Mouse (Mus musculus) CH12F3 (cell line): ENCODE data around the gene Akna.

Experiments
- in situ Hi-C: fragments of 300-500 bp; cut with MboI; formaldehyde crosslinking; loops from 2 replicates; pipeline ENCODE4 v1.14.3; 2020; ENCODE audit warnings: low sequenced_read_pairs

Gene Akna

DNA sequence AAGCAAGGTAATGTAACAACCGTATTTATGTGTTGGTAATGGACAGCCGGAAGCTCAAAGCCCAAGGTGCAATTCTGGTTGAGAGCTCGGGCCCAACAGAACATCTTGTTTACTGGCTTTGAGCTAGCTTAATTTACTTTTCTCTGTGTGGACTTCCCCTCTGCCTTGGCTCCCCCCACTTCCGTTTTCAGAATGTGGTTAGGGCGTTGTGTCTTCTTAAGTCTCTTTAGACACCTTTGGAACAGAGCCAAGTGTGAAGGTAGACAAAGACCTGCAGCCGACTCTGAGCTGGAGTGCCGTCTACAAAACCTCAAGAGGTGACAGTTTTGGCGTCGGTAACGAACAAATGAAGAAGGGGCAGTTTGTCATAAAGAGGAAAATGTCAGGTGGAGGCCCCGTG lies 17.4 kb downstream of the Akna start:
- in situ Hi-C loops: no loop called here

DNA sequence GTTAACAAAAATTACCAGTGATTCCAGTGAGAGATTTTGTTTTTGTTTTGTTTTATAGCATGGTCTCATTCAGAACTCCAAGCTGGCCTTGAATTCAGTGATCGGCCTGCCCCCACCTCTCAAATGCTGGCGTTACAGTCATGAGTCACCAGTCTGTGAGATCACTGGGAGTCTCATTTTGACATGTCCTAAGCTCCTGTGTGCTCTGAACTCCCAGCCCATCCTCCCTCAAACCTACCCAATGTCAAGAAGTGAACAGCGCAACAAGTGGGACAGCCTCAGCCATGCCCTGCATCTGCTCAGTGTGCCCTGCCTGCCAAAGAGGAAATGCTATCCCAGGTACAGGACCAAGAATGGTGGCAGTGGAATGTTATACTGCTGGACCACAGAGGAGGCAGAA lies 17.9 kb downstream of the Akna start:
- in situ Hi-C loops: no loop called here

DNA sequence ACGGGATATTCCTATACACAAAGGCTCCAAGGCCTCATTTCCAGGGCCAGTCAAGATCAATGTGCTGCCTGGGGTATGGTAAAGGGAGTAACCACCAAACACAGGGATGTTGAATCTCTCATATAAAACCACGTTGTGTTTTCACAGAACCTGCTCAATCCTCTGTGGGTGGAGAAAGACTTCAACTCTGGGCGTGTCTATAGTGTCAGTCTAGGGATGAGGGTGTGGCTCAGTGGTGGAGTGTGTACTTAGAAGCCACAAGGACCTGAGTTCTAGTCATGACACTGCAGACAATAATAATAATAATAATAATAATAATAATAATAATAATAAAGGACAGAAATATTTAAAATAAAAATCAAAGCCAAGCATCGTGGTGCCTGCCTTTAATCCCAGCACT lies 18.9 kb downstream of the Akna start:
- in situ Hi-C loops: no loop called here

DNA sequence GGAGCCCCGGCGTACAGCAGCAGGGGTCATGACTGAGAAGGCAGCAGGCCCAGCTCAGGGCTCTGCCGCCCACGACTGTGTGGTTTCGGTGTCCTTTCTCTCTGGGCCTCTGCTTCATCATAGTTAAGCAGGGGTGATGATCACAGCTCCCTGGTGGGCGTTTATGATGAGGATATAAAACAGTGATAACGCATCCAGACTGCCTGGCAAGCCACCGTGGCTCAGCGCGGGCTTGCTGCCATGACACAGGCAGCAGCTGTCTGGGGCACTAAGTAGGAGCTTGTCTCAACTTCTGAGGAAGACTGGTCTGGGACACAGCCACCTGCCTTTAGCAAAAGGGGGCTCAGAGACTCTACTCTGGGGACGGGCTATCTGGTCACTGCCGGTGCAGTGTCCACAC lies 19.7 kb downstream of the Akna start:
- in situ Hi-C loops: no loop called here

DNA sequence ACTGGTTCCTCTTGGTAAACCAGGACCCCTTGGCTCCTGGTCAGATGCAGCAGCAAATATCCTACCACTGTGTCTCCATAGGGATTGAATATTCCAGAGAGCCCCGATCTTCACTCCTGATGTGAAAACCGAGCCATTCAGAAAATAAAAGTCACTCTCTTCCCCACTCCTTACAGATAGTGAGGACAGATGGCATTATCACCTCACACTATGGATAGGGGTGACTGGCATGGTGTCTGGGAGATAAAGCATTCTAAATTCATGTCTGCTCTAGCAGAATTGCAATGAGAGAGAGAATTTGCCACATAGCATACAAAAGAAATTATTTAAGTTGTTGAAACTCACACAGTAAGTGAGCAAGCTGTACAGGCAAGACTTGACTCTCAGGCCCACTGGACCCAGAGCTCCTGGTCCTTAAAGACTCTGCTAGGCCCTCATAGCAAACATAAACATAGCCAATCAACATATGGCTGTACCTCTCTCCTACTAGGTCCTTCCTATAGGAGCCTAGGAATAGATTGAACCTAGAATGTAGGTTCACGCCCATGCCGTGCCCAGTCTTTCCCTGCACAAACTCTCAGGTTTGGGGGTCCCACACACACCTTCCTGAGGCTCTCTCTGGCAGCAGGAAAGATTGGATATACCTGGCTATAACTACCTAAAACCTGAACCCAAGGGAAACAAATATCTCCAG lies 20.3 kb downstream of the Akna start:
- in situ Hi-C loops: no loop called here

DNA sequence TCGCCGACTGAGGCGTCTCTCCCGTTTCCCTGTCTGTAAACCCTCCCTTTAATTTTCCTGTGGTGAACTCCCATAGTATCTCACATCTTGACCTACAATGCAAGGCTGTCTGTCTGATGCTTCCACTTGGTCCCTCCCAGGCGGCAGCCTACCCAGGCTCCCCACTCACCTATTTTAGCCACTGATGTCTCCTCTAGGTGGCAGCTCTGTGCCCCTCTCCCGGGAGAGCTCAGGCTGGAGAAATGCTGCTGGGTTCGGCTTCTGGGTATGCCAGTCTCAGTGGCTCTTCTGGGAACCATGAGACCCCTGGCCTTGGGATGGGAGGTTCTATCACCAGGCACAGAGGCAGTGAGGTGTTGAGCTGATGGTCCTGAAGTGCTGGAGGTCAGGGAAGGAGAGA lies 25.7 kb downstream of the Akna start:
- in situ Hi-C loops: no loop called here

DNA sequence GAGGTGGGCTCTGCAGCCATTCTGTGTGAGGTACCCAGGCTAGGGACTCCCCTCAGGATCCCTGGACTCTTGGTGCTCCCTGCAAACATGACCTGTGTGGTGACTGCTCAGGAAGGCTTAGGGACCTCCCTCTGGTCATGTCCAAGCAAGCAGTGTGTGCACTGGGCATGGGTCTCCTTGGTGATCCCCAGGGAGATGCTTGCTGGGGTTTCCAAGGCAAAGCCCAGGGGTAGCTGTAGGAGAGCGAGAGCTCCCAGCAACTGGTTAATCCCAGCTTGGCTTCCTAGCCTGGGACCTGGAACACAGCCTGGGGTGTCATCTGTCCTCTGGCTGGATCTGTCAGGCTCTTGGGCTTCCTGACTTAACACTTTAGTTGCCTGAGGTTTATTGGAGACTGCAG lies 27.8 kb downstream of the Akna start:
- in situ Hi-C loops: no loop called here

DNA sequence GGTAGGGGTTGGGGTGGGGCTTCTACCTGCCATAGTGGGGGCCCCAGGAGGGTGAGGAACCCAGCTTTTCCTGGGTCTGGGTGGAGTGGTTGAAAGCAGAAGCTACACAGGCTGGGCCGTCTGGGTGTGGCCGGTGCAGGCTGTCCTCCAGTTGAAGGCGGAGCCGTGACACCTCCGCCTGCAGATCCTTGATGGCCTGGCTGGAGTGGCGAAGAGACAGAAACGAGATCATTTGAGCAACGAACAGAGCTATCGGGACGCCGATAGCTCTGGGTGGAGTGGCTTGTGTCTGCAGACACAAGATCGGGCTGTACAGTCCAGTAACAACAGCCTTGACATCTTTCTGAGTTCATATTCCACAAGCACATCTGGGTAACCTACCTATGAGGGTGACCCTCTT lies 28.8 kb downstream of the Akna start:
- in situ Hi-C loops: no loop called here

DNA sequence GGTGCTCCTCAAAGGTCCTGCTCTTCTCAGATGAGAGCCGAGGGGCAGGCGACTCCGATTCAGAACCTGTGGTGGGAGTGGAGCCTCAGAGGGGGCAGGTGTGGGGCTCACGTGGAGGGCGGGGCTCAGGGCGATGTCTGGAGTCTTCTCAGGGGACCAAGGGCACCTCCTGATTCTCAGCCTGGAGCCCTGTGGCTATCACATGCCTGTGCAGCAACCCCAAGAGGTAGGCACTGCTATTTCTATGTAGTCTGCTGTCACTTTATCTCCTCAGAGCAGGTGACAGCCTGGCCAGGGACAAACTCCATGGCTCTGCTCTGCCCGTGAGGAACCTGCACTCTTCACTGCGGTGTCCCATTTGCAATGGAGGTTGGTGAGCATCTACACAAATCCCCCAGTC lies 29.8 kb downstream of the Akna start:
- in situ Hi-C loops: no loop called here

DNA sequence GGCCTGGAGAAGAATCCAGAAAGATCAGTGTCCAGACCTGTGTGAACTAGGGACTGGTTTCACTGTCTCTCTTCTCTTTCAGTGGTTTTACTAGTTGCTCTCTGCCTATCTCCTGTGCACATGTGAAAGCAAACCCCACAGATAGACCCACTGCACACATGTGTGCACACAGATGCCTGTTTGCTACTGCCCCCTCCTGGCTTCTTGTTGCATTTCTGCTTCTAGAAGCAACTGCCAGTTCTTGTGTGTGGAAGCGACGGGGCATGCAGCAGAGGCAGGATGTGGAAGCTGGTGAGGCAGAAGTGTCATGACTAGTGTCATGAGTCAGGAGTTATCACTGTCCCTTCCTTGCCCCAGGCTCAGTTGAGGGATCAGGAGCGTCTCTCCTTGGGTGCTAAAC lies 31.3 kb downstream of the Akna start:
- in situ Hi-C loops: no loop called here

DNA sequence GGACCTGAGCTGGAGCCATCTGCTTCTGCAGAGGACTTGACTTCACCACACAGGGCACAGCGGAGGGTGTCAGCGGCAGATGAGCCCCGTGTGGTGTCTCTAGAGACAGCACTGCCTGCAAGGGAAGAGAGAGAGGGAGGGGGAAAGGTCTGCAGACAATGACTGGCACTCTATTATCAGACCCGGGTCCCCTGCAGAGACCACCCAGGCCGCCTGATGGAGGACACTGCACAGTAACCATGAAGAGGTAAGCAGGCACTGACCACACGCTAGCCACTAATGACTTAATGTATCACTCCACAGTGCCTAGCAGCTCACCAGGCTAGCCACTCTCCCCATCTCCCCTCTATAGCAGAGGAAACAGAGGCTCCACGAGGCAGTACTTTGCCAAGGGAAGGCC lies 32.3 kb downstream of the Akna start:
- in situ Hi-C loops: no loop called here

DNA sequence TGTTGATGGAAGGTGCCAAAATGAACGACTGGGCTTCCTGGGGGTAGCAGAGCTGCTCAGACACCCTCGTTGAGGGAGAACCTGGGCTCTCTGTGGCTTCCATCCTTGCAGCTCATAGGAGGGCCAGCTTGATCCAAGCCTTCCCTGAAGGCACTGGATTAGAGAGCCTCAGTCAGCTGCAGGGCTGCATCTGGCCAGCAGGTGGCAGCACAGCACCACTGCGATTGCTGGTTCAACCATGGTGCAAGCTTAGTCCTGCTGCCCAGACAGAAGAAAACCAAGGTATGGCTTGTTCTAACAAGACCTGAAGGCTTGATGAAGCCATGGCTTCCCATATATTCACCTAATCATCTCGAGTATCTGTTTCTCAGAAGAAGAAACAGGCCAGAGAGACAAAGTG lies 34.6 kb downstream of the Akna start:
- in situ Hi-C loops: no loop called here

DNA sequence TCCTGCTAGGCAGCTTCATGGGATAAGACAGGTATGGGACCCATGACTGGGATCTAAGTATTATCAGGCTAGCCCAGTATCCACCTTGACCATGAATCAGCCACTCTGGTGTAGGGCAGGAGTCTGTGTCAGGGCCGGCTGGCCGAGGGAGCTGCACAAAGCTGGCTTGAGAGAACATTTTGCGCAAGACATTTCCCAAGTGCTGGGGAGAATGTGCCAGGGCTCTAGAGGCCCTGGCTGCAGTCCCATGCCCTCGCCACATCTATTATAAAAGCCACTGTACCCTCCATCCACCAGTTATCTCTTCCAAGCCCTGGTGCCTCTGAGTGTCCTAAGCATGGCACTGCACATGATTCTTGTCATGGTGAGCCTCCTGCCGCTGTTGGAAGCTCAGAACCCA lies 41.0 kb downstream of the Akna start, which contains the start of gene Orm2:
TSS of gene Orm2 (plus strand) at position 300 of the 400 bp plus-strand sequence.
- in situ Hi-C loops: no loop called here

DNA sequence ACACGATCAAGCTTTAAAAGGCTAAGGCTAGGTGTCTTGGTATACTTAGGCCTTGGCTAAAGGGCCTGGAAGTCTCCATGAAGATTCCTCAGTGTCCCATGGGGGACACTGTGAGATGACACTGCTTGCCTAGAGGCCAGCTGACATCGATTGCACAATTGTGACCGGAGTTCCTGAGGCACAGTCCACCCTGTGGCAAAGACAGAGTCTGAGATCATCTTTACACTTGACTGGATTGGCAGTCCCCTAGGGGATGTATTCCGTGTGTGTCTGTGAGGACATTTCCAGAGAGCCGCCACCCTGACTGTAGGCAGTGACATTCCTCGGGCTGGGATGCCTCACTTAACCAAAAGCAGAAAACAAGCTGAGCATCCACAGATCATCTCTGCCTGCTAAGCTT lies 43.3 kb downstream of the Akna start:
- in situ Hi-C loops: no loop called here

DNA sequence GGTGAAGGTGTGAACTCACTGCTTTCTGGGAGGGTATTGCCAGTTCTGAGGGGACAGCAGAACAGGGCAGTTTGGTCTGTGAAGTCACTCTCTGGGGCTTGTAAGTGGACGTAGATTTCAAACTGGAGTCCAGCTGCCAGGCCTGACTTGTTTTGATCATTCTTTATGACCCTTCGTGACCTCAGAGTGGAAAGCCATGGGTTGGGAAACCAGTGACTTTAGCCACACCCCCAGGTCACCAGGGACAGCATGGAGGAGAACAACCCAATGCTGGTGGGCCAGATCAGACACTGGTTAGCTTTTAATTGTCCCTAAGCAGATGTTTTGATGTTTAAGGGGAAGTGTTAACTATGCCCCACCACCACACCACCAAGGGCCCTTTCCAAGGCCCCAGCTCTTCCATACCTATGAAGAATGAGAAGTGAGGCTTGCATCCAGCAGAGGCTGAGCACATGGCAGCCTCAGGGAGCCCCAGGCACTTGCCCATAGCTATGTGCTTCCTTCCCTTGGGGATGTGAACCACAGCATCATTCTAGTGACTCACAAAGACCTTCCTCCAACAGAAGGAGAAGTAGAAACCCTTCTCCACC lies 46.1 kb downstream of the Akna start:
- in situ Hi-C loops: no loop called here

DNA sequence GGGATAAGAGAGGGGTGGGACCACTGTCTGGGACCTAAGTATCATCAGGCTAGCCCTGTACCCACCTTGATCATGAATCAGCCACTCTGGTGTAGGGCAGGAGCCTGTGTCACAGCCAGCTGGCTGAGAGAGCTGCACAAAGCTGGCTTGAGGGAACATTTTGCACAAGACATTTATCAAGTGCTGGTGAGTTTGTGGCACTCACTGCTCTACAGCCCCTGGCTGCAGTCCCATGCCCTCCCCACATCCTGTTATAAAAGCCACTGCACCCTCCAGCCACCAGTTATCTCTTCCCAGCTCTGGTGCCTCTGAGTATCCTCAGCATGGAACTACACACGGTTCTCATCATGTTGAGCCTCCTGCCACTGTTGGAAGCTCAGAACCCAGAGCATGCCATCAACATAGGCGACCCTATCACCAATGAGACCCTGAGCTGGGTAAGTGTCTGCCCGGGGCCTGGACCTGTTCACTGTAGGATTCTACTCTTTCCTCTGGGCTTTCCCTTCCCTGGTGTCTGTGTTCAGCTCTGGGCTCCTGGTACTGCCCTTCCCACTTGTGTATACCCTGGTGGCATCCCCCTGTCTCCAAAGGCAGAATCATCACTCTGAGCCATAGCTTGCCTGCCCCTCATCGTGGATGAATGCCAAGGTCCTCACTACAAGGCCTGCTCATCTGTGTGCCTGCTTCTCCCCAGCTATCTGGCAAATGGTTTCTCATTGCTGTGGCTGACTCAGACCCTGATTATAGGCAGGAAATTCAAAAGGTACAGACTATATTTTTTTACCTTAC lies 47.1 kb downstream of the Akna start, which contains the start of gene Orm3:
TSS of gene Orm3 (plus strand) at position 286 of the 789 bp plus-strand sequence.
- in situ Hi-C loops: no loop called here

DNA sequence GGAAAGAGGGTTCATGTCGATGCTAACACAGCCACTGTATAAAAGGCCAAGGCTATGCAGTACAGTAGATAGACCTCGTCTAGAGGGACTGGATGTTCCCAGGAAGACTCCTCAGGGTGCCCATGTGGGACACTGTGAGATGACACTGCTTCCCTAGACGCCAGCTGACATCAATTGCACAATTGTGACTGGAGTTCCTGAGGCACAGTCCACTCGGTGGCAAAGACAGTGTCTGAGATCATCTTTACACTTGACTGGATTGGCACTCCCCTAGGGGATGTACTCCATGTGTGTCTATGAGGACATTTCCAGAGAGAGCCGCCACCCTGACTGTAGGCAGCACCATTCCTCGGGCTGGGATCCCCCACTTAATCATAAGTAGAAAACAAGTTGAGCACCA lies 54.6 kb downstream of the Akna start:
- in situ Hi-C loops: no loop called here

DNA sequence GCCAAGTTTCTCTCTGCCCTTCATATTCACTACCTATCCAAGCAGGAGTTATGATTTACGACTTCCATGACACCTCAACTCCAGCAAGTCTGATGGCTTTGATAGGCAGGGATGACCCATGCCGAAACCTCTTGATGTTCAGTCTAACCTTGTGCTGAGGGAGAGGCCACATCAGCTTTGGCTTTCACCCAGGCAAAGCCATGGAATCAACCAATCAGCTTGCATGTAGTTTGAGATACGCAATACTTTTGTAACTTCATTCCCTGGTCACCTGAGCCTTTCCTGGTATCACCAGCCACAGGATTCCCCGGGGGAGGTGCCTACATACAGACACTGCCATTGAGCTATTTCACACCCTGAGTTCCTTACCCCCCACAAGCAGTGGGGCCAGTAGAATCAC lies 56.5 kb downstream of the Akna start:
- in situ Hi-C loops: no loop called here

DNA sequence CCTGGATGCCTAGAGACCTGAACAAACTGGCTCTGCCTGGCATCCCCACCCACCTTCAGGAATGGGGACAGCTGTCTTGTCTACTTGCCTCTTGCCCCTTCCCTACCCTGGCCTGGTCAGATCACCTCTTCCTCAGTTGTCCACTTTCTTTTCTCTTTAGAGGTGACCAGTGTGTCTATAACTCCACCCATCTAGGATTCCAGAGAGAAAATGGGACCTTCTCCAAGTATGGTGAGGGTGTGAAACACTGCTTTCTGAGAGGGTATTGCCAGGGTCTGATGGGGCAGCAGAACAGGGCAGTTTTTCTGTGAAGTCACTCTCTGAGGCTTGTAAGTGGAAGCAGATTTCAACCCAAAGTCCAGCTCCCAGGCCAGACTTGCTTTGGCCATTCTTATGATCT lies 57.9 kb downstream of the Akna start:
- in situ Hi-C loops: no loop called here

DNA sequence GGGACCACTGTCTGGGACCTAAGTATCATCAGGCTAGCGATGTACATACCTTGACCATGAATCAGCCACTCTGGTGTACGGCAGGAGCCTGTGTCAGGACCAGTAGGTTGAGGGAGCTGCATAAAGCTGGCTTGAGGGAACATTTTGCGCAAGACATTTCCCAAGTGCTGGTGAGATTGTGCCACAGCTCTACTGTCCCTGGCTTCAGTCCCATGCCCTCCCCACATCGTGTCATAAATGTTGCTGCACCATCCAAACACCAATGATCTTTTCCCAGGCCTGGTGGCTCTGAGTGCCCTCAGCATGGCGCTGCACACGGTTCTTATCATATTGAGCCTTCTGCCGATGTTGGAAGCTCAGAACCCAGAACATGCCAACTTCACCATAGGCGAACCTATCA lies 58.9 kb downstream of the Akna start, which contains the start of gene Orm1:
TSS of gene Orm1 (plus strand) at position 266 of the 400 bp plus-strand sequence.
- in situ Hi-C loops: no loop called here

DNA sequence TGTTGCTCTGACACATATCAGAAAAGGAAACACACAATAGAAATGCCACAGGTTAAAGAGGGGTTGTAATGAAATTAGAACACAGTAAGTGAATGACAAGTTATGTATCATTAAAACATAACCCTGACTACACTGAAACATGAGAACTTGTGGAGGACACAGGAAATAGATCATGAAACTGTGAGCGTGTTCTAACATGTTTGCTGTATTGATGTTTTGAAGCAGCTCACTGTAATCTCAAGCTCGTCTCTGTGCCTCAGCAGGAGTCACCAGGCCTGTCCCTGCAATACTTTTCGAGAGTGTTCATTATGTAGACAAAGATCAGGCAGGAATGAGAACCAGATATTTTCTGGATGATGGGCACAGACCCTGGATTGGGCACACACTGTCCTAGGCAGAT lies 59.5 kb downstream of the Akna start:
- in situ Hi-C loops: no loop called here

DNA sequence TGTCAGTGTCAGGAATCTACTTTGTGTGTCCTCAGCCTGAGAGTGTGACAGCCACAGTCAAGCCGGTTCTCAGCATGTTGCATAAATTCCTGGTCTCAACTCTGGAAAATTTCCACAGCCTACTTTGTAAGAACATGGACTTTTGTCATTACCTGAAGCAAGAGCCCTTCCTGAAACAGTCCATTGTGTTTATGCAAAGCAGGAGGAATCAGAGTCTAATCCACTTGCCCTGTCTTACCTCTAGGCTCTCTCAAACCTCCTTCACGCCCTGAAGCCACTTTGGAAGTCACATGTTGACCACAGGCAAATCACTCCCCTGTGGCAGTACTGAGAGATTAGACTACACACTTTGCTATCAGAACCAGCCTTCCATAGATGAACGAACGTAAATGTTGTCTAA lies 60.7 kb downstream of the Akna start:
- in situ Hi-C loops: no loop called here
